Mouse (Mus musculus) testis, postnatal 10 days (tissue): ENCODE results near the gene Pih1h3b.
A peak's percentile ranks its signal among the peaks of the same experiment; 100 is the strongest.

Experiments used
- DNase-seq: peaks from one replicate; pipeline ENCODE4 v3.0.0; 2021; ENCODE audit warnings: low spot score

The Pih1h3b gene

DNA sequence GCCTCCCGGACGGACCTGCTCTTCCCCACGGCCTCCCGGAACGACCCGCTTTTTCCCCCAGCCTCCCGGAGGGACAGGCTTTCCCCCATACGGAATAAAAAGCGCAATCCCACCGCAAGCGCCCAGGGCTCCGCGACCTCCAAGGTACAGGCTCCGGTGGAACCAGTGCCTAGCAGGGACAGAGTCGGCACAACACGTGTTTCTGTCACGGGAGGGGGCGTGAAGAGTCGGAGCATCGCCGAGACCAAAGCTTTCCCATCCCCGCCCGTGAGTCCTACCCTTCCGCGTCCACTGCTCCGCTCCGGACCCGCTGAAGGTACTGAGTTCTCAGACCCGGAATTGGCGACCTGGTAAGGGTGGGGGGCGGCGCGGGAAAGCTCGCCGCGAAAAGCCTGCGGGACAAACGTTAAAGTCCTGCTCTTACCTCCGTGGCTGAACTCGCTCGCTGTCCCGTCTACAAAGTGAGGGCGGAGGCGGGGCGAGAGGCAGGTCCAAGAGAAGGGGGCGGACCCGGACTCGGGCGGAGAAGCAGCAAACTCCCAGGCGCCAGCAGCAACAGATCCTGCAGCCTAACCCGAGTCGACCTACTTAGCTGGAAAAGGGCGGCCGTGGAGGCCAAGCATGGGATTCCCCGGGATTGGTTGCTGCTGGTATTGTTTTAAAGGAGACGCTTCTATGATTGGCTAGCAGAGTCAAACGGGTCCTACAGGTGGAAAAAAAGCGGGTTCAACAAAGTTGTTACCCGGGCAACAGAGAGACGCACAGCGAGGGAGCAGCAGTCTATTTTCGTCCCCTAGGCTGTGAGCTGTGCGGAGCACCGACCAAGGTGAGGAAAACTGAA lies at the start of gene Pih1h3b, which contains the start of gene Nup62cl:
Gene Pih1h3b, plus strand, starts transcription at position 745 of the 841 bp plus-strand sequence.
Gene Nup62cl, minus strand, starts transcription at position 578 of the 841 bp plus-strand sequence.
- peak; percentile 76 for DNase-seq

DNA sequence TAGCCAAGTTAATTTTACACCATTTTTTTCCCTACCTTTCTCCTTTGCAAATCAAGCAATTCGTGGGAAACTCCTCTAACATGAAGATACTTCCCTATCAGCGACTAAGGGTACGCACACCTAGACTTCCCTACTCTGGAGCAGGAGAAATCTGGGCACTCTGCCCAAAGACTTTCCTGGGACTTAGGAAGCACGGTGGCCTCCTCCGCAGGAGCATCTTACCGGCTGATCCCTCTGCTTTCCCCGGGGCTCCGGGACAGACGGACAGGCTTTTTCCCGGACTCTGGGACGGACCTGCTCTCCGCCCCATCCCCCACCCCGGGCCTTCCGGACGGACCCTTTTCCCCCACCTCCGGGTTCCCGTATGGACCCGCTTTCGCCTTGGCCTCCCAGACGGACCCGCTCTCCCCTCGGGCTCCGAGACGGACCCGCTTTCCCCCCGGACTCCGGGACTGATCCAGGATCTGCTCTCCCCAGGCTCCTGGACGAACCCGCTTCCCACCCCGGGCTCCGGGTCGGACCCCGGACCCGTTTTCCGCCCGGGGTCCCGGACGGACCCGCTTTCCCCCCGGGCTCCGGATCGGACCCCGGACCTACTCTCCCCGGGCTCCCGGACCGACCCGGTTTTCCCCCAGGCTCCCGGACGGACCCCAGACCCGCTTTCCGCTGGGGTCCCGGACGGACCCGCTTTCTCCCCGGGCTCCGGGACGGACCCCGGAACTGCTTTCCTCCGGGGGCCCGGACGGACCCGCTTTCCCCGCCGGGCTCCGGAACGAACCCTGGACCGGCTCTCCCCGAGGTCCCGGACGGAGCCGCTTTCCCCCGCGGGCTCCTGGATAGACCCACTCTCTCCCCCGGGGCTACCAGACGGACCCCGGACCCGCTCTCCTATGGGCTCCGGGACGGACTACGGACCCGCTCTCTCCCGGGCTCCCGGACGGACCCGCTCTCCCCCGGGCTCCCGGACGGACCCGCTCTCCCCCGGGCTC lies 1.5 kb upstream of the Pih1h3b start:
- peak; percentile 58 for DNase-seq

DNA sequence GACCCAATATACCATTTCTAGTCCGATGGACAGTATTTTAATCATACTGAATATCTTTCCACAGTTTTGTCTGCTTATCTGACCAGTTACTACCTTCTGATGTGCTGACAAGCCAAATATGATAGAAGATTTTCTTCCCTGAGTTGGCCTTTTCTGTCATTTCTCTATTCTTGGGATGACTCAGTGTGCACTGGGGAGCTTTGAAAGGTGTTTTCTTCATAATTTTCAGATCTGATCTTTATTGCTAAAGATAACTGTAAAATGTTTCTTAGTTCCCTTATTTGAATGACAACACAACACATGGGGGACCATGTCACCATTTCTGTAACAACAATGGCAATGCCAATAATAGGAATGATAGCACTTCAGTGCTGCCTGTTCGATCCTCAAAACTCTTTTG lies 19.9 kb downstream of the Pih1h3b start:
- no peak for DNase-seq

DNA sequence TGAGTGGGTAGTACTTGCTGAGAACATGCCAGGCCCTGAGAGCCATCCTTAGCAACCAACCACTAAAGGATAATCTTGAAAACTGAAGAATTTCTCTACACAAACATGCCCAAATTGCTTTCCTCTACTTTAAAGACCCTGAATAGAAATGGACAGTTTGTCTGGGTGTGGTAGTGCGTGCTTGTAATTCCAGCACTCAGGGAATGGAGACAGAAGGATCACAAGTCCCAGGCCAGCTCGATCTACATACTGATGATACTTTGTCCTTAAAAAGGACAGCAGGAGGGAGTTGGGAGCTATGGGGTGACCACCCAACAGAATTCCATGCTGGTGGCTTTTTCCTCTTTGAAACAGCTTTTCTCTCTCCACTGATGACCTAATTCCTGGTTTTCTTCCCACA lies 31.4 kb downstream of the Pih1h3b start:
- no peak for DNase-seq
